Mouse (Mus musculus): Measurements from ENCODE around the gene Ddah1.

GRCm38 (mm10) chr3:145820439-145820838 is 62.0 kb downstream of the Ddah1 start:
- TF ChIP-seq POLR2A (IDR thresholded peaks at IDR 0.05; ENCODE audit: borderline replicate concordance, extremely low read depth, low read depth, low read length) = no peak
- no peak for TF ChIP-seq CTCF (IDR thresholded peaks at IDR 0.05; ENCODE audit: insufficient read depth, low read length)
